Mouse (Mus musculus): ENCODE measurements around the gene Nrm. TPM values are rescaled to one million over a fixed set of nuclear protein-coding genes. Genes with fewer than 3 reads are reported as not detected.
A peak's percentile ranks its signal among the peaks of the same experiment; 100 is the strongest.

Nrm gene
- total RNA-seq, 2 experiments from 2014 or later = 1.7 to 1.8 TPM

DNA sequence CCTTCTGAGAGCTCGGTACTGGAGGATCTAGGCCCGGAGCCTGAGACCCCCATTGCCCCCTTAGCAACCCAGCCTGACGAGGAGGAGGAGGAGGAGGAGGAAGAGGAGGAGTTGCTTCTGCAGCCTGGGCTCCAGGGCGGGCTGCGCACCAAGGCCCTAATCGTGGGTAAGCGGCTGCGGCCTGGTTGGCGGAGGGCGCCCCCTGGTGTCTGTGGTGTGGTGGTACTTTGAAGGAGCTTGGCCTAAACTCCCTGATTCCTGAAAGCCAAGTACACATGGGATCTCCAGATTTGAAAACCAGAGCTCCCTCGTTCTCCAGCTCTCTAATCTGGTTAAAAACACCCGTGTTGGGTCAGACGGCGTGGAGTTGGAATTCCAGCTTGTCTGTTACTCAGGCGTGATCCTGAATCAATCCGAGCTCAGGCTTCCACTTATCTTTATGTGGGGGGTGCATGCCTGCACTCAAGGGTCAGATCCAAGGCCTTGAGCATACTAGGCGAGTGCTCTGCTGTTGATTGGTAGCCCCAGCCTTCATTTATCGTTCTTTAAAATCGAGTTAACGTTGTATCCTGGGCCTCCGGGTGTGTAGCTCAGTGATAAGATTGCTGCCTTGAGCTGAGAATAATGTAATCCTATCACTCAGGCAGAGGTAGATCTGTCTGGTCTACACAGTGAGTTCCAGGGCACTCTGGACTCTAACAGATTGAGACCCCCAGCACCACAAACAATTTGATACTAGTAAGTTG, 12.8 kb downstream of the Nrm start:
- Histone ChIP-seq H3K27ac (peak overlapping the region; percentile 24; the same call in 1 of the 2 replicates), H3K4me3 (no peak overlapping the region)
- TF ChIP-seq CTCF (conservative IDR thresholded peaks at IDR 0.05) = peak; percentile 96
- peak; percentile 86 to 96 for DNase-seq (ENCODE audit: low spot score in 2 of 2)

DNA sequence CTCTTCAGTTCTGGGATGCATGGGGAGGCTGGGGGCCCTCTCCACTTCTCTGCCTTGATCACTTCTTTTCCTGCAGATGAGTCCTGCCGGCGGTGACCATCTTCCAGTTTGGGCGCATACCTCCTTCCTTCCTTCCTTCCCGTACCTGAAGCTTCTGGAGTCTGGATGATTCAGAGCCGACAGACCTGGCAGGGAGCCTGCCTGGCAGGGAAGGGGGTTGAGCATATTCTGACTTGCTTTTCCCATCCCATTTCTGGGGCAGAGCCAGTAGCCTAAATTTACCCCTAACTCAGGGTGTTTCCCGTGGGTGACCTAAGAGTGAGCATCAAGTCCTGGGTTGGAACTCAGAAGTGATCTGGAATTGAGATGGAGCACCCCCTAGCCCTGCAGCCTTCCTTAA, 13.6 kb downstream of the Nrm start:
- H3K4me3 ChIP-seq = no peak overlapping the region
- DNase-seq (ENCODE audit: low spot score in 2 of 2) = no peak
- TF ChIP-seq CTCF (conservative IDR thresholded peaks at IDR 0.05) = no peak
- peak overlapping the region; percentile 24; the same call in 1 of the 2 replicates for H3K27ac ChIP-seq

DNA sequence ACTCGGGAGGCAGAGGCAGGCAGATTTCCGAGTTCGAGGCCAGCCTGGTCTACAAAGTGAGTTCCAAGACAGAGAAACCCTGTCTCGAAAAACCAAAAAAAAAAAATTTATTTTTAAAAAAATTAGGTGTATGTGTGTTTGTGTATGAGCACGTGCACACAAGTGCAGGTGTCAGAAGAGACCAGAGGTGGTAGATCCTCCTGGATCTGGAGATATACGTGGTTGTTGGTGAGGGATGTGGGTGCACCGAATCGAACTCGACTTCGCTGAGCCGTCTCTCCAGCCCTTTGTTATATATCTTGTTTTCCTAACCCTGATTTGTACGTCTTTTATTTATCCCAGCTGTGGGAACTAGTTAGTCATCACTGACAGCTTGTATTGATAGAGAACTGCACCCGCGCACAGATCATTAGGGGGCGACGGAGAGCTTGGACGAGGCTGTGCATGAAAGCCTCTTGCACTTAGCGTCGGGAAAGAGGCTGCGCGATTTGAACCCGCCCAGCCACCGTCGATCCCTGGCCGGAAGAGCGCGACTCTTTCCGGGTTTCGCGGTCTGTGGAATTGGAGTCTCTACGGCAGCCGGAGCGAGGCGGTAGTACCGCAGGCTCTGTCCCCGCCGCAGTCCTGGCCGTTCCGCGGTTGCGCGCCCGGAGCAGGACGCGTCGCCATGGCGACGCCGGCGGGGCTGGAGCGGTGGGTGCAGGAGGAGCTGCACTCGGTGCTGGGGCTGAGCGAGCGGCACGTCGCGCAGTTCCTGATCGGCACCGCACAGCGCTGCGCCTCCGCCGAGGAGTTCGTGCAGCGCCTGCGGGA, 18.3 kb downstream of the Nrm start, which contains the start of gene Dhx16:
Gene Dhx16 (plus strand): TSS at position 575 of the 813 bp plus-strand sequence.
- Histone ChIP-seq H3K4me3 (peak within 1 kb of the TSS; percentile 87), H3K27ac (peak within 1 kb of the TSS; percentile 83)
- DNase-seq (ENCODE audit: low spot score in 2 of 2) = peak; percentile 96
- peak; percentile 89 for TF ChIP-seq CTCF (conservative IDR thresholded peaks at IDR 0.05)

DNA sequence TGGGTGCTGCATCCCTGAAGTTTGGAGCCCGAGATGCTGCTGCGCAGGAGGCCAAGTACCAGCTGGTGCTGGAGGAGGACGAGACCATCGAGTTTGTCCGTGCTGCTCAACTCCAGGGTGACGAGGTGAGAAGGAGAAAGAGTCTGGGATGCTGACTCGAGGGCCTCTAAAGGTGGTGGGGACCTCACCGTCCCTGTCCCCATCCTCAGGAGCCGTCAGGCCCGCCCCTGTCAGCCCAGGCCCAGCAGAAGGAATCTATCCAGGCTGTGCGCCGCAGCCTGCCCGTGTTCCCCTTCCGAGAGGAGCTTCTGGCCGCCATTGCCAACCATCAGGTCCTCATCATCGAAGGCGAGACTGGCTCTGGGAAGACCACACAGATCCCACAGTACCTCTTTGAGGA, 21.8 kb downstream of the Nrm start:
- Histone ChIP-seq H3K27ac (no peak overlapping the region), H3K4me3 (no peak overlapping the region)
- DNase-seq (ENCODE audit: low spot score in 2 of 2) = no peak
- TF ChIP-seq CTCF (conservative IDR thresholded peaks at IDR 0.05) = no peak

DNA sequence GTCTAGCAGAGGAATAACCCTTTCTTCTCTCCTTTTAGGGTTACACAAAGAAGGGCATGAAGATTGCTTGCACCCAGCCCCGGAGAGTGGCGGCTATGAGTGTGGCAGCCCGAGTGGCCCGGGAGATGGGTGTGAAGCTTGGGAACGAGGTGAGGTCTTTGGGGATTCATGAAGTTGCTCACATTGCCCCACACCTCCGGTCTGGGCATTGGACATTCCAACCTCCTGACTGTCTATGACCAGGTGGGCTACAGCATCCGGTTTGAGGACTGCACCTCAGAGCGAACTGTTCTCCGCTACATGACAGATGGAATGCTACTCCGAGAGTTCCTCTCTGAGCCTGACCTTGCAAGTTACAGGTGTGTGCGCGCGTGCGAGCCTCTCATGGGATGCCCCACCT, 22.7 kb downstream of the Nrm start:
- Histone ChIP-seq H3K4me3 (no peak overlapping the region), H3K27ac (no peak overlapping the region)
- no peak for TF ChIP-seq CTCF (conservative IDR thresholded peaks at IDR 0.05)
- DNase-seq (ENCODE audit: low spot score in 2 of 2) = no peak

DNA sequence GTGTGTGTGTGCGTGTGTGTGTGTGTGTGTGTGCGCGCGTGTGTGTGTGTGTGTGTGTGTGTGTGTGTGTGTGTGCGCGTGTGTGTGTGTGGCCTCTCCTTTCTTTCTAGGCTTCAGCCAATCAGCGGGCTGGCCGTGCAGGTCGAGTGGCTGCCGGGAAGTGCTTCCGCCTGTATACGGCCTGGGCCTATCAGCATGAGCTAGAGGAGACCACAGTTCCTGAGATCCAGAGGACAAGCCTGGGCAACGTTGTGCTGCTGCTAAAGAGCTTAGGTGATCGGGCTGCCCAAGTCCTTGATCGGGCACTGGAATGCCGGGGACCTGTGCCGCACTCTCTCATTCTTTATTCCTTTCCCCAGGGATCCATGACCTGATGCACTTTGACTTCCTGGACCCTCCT, 26.6 kb downstream of the Nrm start:
- no peak for DNase-seq (ENCODE audit: low spot score in 2 of 2)
- no peak for TF ChIP-seq CTCF (conservative IDR thresholded peaks at IDR 0.05)
- Histone ChIP-seq H3K27ac (no peak overlapping the region), H3K4me3 (no peak overlapping the region)

DNA sequence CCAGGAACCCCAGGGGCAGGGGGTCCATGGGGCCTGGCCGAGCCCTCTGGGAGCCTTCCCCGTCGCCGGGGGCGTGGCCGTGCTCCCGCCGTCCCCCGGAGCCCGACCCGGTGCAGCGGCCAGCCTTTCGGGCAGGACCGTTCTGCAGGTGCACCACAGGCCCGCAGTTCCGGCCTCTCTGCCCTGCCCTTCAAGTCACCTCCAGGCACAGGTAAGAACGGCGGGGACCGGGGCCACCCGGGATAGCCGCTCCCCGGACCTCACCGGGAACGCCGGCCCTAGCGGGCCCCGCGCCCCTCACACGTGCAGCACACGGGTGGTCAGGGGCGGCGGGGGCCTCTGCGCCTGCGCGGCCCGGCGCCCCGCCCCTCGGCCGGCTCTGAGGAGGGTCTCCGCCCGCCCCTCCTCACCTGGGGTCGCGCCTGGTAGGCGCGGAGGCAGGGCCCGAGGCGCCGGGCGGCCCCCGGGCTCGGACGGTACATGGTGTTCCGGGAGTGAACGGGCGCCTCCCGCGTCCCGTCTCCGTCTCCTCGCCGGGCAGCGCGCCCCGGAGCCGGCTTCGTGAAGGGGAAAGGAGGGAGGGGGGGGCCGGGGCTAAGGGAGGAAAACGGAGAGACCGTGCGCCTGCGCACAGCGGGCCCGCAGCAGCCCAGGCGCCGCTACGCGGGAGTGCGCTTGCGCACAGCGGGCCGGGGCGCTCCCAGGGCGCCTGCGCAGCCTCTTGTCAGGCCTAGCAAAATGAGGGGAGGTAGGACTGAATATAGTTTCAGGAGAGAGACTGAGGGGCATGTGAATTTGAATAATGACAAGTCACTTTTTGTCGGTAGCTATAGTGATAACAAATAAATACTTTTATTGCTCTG, 35.9 kb downstream of the Nrm start, which contains the start of gene 2310061I04Rik:
Gene 2310061I04Rik (minus strand): TSS at position 651 of the 863 bp plus-strand sequence.
- Histone ChIP-seq H3K27ac (peak within 1 kb of the TSS; percentile 94), H3K4me3 (peak within 1 kb of the TSS; percentile 74)
- DNase-seq (ENCODE audit: low spot score in 2 of 2) = peak; percentile 91 to 93
- no peak for TF ChIP-seq CTCF (conservative IDR thresholded peaks at IDR 0.05)

DNA sequence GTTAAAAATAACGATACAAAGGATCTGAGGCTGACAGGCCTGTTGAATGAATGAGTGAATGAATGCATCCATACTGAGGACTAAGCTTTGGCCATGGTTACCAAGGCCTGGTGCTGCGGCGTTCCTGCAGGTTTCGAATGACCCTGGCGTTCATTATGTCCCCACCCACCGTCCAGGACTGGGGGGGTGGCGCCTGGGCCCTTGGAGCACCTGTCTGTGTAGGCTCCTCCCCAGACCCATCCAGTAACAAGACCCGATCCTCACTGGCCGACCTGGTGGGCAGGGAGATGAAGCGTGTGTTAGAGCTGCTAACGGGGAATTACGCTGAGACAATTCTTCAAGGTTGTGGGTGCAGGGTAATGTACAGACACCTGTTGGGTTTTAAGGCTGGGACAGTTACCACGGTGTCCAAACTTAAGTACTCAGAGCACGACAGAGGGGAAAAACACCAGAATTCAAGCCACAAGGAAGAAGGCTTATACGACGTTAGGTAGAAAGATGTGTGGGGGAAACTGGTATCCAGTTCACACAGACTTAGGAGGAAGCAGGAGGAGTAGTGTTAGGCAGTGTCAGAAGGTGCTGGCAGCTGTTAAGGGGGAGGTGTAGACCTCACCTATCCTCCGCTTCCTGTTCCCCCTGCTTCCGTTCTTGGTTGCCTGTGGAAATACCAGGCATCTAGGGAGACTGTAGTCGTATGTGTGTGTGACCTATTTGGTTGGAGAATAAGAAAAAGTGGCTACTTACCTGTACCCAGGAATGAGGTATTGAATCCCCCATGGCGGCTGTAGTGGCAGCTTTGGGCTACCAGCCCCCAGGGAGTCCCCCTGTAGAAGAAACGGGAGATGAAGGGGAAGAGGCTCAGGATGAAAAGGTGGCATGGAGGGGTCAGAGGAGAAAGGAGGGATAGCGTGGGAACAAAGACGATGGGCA, 36.8 kb downstream of the Nrm start:
- peak overlapping the region; percentile 94 for H3K27ac ChIP-seq
- DNase-seq (ENCODE audit: low spot score in 2 of 2) = no peak
- peak overlapping the region; percentile 74 for H3K4me3 ChIP-seq
- no peak for TF ChIP-seq CTCF (conservative IDR thresholded peaks at IDR 0.05)

DNA sequence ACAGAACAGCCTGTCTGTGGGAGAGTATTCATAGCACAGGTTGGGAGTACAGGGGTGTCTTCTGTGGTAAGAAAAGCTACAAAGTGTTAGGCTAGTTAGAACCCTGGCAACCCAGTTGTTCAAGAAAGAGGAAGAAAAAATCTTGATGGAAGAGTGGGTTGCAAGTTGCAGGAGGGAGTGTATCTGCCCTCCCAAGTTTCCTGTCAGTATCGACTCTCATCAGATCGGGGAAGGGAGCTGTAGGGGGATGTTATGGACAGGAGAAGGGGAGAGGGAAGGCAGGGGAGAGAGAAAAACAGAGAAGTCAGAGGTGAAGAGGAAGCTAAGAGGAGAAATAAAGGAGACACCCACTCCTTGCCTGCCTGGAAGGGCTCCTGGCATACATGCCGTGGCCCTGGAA, 39.5 kb downstream of the Nrm start:
- Histone ChIP-seq H3K4me3 (no peak overlapping the region), H3K27ac (no peak overlapping the region)
- DNase-seq (ENCODE audit: low spot score in 2 of 2) = no peak
- TF ChIP-seq CTCF (conservative IDR thresholded peaks at IDR 0.05) = no peak

DNA sequence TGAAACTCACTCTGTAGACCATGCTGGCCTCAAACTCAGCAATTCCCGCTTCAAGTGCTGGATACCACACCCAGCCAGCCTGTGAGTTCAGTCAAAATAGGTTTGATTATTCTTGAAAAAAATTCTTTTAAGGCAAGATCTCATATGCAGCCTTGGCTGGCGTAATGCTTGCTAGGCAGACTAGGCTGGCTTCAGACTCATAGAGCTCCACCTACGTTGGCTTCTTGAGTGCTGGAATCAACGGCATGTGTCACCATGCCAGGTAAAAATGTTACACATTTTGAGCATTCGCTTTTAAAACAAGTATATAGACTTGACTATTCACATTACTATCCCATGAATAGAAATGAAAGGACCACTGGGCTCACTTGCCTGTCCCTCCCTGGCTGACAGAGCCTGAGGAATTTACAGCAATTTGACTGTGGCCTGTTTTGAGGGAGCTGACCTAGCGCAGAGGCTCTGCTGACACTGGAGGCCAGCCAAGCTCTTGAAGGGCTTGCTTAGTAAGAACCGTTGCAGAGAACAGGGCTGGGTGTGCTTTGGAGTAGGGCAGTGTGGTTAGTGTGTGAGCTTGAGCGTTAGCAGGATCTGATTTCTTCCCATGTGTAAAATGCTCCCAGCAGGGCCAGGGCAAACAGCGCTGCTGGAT, 42.3 kb downstream of the Nrm start:
- Histone ChIP-seq H3K27ac (no peak overlapping the region), H3K4me3 (no peak overlapping the region)
- no peak for DNase-seq (ENCODE audit: low spot score in 2 of 2)
- TF ChIP-seq CTCF (conservative IDR thresholded peaks at IDR 0.05) = no peak

DNA sequence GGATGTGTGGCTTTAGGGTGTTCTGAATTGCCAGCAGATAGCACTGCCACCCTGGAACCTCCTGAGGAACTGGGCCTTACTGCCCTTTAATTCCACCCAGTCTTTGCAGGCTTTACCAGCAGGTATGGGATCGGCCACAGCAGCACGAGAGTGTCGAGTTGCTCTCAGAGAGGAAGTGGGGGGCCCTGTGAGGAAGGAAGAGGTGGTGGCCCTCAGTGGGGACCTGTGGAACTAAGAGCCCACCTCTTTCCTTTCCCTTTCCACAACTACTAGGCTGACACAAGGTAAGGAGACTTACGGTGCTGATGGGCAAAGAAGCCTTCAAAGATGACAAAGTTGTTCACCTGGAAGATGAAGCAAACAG, 42.9 kb downstream of the Nrm start:
- Histone ChIP-seq H3K27ac (no peak overlapping the region), H3K4me3 (no peak overlapping the region)
- no peak for TF ChIP-seq CTCF (conservative IDR thresholded peaks at IDR 0.05)
- DNase-seq (ENCODE audit: low spot score in 2 of 2) = no peak

Measured in layer of hippocampus, adult 2 months (tissue).